Mouse (Mus musculus) kidney, postnatal 0 days (tissue): ENCODE measurements around the gene Gpr142. TPM values are rescaled to one million over a fixed set of nuclear protein-coding genes. Genes with fewer than 3 reads are reported as not detected.

ENCODE experiments used
- ATAC-seq: fragments of 200-750 bp; cut with Nextera tagmentation; replicated peaks from 2 replicates; pipeline ENCODE4 v1.8.0; 2017; ENCODE audit warnings: low read depth, moderate number of reproducible peaks, moderate TSS enrichment, moderate library complexity; ENCODE audit not compliant: low FRiP score
- DNase-seq: peaks from one replicate; pipeline ENCODE4 v3.0.0-alpha.2; 2016; ENCODE audit warnings: low spot score
- H3K27ac ChIP-seq: fragments of 300-500 bp; sonication (generic); 2 replicates; pipeline ENCODE4 v1.5.1; 2014; ENCODE audit warnings: mild to moderate bottlenecking
- H3K27me3 ChIP-seq: fragments of 300-500 bp; sonication (generic); 2 replicates; pipeline ENCODE4 v1.6.1; 2014; ENCODE audit warnings: low read length, mixed read lengths; ENCODE audit not compliant: insufficient read depth
- H3K36me3 ChIP-seq: fragments of 300-500 bp; sonication (generic); 2 replicates; pipeline ENCODE4 v1.6.1; 2014; ENCODE audit warnings: low read length, mixed read lengths; ENCODE audit not compliant: insufficient read depth
- H3K4me1 ChIP-seq: fragments of 300-500 bp; sonication (generic); replicated peaks from 2 replicates; pipeline ENCODE4 v1.6.1; 2014; ENCODE audit warnings: antibody characterized with exemption, low read length, mixed read lengths; ENCODE audit not compliant: insufficient read depth
- H3K4me2 ChIP-seq: fragments of 300-500 bp; sonication (generic); 2 replicates; pipeline ENCODE4 v1.6.1; 2014; ENCODE audit warnings: mild to moderate bottlenecking, low read length, moderate library complexity, mixed read lengths
- H3K4me3 ChIP-seq: fragments of 300-500 bp; sonication (generic); replicated peaks from 2 replicates; pipeline ENCODE4 v1.5.1; 2014; ENCODE audit warnings: low read depth, low read length
- H3K9ac ChIP-seq: fragments of 300-500 bp; sonication (generic); 2 replicates; pipeline ENCODE4 v1.6.1; 2014; ENCODE audit warnings: low read depth, low read length
- H3K9me3 ChIP-seq: fragments of 300-500 bp; sonication (generic); replicated peaks from 2 replicates; pipeline ENCODE4 v1.6.1; 2016; ENCODE audit warnings: low read length, inconsistent platforms, mixed read lengths
- CTCF ChIP-seq: IDR thresholded peaks from 2 replicates; pipeline ENCODE4 v1.5.1; 2016; ENCODE audit warnings: antibody characterized with exemption, low read depth, mild to moderate bottlenecking, moderate library complexity
- WGBS: fragments of 180-500 bp; shearing (Covaris S2); extraction: QIAGEN DNeasy Blood & Tissue Kit; methylation state at CpG from one replicate; pipeline ENCODE4 v1.1.7; 2014; 5-methylcytosine and 5-hydroxymethylcytosine counted together
- polyA plus RNA-seq: library from polyadenylated mRNA; unstranded; fragments of >200 nt; fragmentation: Nextera tagmentation; extraction: Ambion mirVana; gene quantifications from 2 replicates; pipeline ENCODE4 v1.2.1, GENCODE M21; 2015

Gpr142 gene
- polyA plus RNA-seq, 1 experiment from 2014 or later = not detected

DNA sequence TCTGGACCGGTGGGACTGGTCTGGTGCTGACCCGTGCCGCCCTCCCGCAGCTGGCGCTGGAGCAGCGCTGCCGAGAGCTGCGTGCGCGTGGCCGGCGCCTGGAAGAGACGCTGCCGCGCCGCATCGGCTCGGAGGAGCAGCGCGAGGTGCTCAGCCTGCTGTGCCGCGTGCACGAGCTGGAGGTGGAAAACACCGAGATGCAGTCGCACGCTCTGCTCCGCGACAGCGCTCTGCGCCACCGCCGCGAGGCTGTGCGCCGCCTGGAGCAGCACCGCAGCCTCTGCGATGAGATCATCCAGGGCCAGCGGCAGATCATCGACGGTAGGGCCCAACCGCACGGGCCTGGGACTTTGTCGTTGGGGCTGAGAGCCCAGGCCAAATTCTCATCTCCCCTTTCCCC lies 12.4 kb upstream of the Gpr142 start:
- Histone ChIP-seq H3K36me3 (no peaks in the 10 kb centered on the region), H3K9me3 (no peaks in the 10 kb centered on the region), H3K27me3 (peaks cover 43% of the 10 kb centered on the region), H3K9ac (no peak overlapping the region), H3K27ac (no peak overlapping the region), H3K4me1 (peaks cover under 1% of the 10 kb centered on the region; the same call in 1 of the 2 replicates), H3K4me2 (peak overlapping the region; percentile 45), H3K4me3 (peak overlapping the region; percentile 17; the same call in 1 of the 2 replicates)
- 2% methylated on average over 42 of the region's 43 CpGs for WGBS
- DNase-seq (no peak), ATAC-seq (0 out of 2 replicates have a peak, but pooled peaks have one; percentile 21)
- no peak for TF ChIP-seq CTCF

DNA sequence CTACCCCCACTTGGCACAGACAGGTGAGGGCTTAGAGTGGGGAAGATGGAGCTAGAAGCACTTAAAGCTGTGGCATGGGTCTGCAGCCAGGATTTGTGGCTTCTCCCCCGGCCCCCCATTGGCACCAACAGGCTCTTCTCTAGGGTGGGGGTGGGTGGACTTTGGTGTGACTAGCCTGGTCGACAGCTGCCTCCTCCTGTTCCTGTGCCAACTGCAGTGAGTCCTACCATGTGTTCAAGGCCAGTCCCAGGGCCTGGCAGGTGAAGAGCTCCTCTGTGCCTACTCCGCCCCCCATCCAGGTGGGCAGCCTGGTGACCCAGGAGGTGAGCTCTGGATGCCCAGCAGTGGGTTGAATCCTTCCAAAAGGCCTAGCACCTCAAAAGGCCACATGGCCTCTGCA lies 11.1 kb upstream of the Gpr142 start:
- DNase-seq (no peak), ATAC-seq (no peak)
- no peak overlapping the region for H3K4me3 ChIP-seq
- H3K4me1 ChIP-seq = peaks cover 12% of the 10 kb centered on the region; the same call in 1 of the 2 replicates
- H3K36me3 ChIP-seq = no peaks in the 10 kb centered on the region
- H3K27ac ChIP-seq = no peak overlapping the region
- H3K9ac ChIP-seq = no peak overlapping the region
- H3K27me3 ChIP-seq = peaks cover 56% of the 10 kb centered on the region
- WGBS = 84% methylated on average over 3 of the region's 3 CpGs
- no peaks in the 10 kb centered on the region for H3K9me3 ChIP-seq
- no peak overlapping the region for H3K4me2 ChIP-seq
- no peak for TF ChIP-seq CTCF

DNA sequence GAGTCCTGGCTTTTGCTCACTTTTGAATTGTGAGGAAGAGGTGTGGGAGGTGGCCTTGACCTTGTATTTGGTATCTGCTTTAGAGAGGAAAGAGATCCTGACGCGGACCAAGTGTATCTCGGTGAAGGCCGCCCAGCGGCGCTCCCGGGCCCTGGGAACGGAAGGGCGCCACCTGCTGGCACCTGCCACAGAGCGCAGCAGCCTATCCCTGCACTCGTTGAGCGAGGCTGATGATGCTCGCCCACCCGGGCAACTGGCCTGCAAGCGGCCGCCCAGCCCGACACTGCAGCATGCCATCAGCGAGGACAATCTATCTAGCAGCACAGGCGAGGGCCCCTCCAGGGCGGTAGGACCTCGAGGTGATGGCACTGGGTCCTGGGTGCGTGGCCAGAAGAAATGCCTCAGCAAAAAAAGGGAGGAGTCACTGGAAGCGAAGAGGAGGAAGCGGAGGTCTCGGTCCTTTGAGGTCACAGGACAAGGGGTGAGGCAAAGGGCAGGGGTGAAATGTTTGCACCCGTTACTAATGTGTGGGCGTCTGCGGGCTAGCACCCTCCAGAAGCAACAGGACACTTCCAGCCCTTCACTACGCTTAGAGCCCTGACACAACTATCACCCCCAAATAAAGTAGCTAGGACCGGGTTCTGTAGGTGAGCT lies 9.5 kb upstream of the Gpr142 start:
- Histone ChIP-seq H3K27me3 (peaks cover 66% of the 10 kb centered on the region), H3K4me1 (peaks cover 14% of the 10 kb centered on the region; the same call in 1 of the 2 replicates), H3K4me2 (peak overlapping the region; percentile 34), H3K4me3 (no peak overlapping the region), H3K27ac (no peak overlapping the region), H3K9ac (no peak overlapping the region), H3K9me3 (no peaks in the 10 kb centered on the region), H3K36me3 (no peaks in the 10 kb centered on the region)
- DNase-seq (peak; percentile 78), ATAC-seq (peak; percentile 34; the same call in 1 of the 2 replicates)
- WGBS = 7% methylated on average over 30 of the region's 30 CpGs
- peak; percentile 95 for TF ChIP-seq CTCF

DNA sequence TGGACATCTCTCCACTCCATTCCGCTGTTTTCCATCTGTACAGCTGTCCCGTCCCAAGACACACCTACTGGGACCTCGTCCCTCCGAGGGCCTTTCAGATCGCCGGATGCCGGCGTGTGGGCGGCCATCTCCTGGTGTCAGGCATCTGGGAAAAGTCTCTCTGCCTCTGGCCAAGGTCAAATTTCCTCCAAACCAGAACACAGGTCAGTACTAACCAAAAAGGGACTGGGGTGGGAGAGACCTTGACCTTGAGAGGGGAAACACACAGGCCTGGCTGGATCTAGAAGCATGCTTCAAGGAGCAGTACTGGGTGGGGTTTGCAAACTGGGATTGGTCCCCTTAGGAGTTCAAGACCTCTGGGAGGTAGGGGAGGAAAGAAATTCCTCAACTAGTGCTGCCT lies 9.0 kb upstream of the Gpr142 start:
- Histone ChIP-seq H3K36me3 (no peaks in the 10 kb centered on the region), H3K27me3 (peaks cover 66% of the 10 kb centered on the region), H3K9ac (no peak overlapping the region), H3K4me1 (peaks cover 16% of the 10 kb centered on the region; the same call in 1 of the 2 replicates), H3K9me3 (no peaks in the 10 kb centered on the region), H3K27ac (no peak overlapping the region), H3K4me2 (no peak overlapping the region), H3K4me3 (no peak overlapping the region)
- 31% methylated on average over 9 of the region's 9 CpGs for WGBS
- DNase-seq (no peak), ATAC-seq (no peak)
- TF ChIP-seq CTCF = no peak

DNA sequence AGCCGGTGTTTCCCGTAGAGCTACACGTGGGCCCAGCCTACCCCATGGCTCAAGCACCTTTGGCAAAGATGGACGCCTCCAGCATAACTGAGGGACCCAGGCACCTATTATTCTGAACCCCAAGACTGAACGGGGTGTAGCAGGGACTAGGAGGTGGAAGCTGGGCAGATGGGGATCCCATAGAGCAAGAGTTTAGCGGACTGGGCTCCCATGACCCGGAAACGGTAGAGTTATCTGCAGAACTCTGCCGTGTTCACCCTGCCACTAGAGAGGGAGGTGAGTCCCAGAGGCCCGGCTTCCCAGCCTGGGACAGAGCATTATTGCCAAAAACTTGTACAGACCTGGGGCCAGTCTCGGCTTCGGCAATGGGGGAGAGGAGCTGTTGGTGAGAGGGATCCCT lies 8.6 kb upstream of the Gpr142 start:
- ATAC-seq (no peak), DNase-seq (no peak)
- Histone ChIP-seq H3K27me3 (peaks cover 66% of the 10 kb centered on the region), H3K4me3 (no peak overlapping the region), H3K4me1 (peaks cover 20% of the 10 kb centered on the region), H3K36me3 (no peaks in the 10 kb centered on the region), H3K9ac (no peak overlapping the region), H3K4me2 (no peak overlapping the region), H3K9me3 (no peaks in the 10 kb centered on the region), H3K27ac (no peak overlapping the region)
- 74% methylated on average over 12 of the region's 12 CpGs for WGBS
- TF ChIP-seq CTCF = no peak

DNA sequence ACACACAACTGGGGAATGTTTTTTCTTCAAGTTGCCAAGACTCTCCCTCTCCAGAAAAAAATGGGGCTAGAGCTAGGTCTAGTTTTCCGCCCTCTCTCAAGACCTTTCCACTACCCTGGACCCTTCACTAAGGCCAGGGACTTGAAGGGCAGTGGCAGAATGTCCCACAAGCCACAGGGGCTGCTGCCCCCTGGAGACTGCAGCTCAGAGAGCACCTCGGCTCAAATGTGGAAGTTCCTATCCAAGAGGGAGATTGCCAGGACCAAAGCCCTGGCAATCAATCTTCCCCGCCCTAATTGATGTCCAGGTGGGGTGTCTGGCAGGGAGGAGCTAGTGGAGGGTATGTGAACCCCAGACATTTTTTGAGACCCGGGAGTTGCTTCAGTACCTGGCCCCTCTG lies 7.9 kb upstream of the Gpr142 start:
- H3K4me2 ChIP-seq = no peak overlapping the region
- no peak overlapping the region for H3K4me3 ChIP-seq
- peaks cover 27% of the 10 kb centered on the region for H3K4me1 ChIP-seq
- no peak for ATAC-seq
- H3K27ac ChIP-seq = no peak overlapping the region
- peaks cover 64% of the 10 kb centered on the region for H3K27me3 ChIP-seq
- peak; percentile 52 for TF ChIP-seq CTCF
- no peaks in the 10 kb centered on the region for H3K9me3 ChIP-seq
- WGBS = 38% methylated on average over 4 of the region's 4 CpGs
- DNase-seq = no peak
- no peaks in the 10 kb centered on the region for H3K36me3 ChIP-seq
- no peak overlapping the region for H3K9ac ChIP-seq
